Mouse (Mus musculus) MEL (cell line): Measurements from ENCODE around the gene Pde3a. TPM values are rescaled to one million over a fixed set of nuclear protein-coding genes. Genes with fewer than 3 reads are reported as not detected.

Source experiments
- DNase-seq: peaks from one replicate; pipeline ENCODE4 v3.0.0; 2011; ENCODE audit warnings: low read depth, low spot score
- H3K27ac ChIP-seq: 2 replicates; pipeline ENCODE4 v1.5.1; 2012; ENCODE audit warnings: low read depth, mild to moderate bottlenecking, control low read depth, low read length, moderate library complexity; ENCODE audit not compliant: control insufficient read depth
- H3K27me3 ChIP-seq, 2 experiments: fragments of 150-350 bp in 1 of 2; sonication (generic) in 1 of 2; 2 replicates each; pipeline ENCODE4 v1.6.1; 2012; ENCODE audit warnings: low read length in 2 of 2, mild to moderate bottlenecking in 2 of 2, improper control_type of control experiment in 1 of 2, moderate library complexity in 1 of 2; ENCODE audit not compliant: insufficient read depth in 2 of 2, control insufficient read depth in 1 of 2
- H3K36me3 ChIP-seq, 2 experiments: 2 replicates each; pipeline ENCODE4 v1.6.1; 2012 to 2014; ENCODE audit warnings: low read length in 2 of 2, improper control_type of control experiment in 1 of 2, inconsistent platforms in 1 of 2, mild to moderate bottlenecking in 1 of 2; ENCODE audit not compliant: insufficient read depth in 2 of 2, control insufficient read depth in 1 of 2
- H3K4me1 ChIP-seq, 2 experiments: fragments of 150-350 bp in 1 of 2; sonication (generic) in 1 of 2; 2 replicates each; pipeline ENCODE4 v1.6.1; 2012; ENCODE audit warnings: low read length in 2 of 2, improper control_type of control experiment in 1 of 2, mild to moderate bottlenecking in 1 of 2; ENCODE audit not compliant: insufficient read depth in 2 of 2, control insufficient read depth in 1 of 2
- H3K4me3 ChIP-seq, 2 experiments: fragments of 150-350 bp in 1 of 2; sonication (generic) in 1 of 2; 2 replicates each; pipeline ENCODE4 v1.5.1; 2012; ENCODE audit warnings: low read depth in 2 of 2, low read length in 2 of 2, mild to moderate bottlenecking in 2 of 2, moderate library complexity in 2 of 2, control low read depth in 1 of 2, improper control_type of control experiment in 1 of 2; ENCODE audit not compliant: control insufficient read depth in 1 of 2, insufficient read depth in 1 of 2
- H3K79me2 ChIP-seq: 2 replicates; pipeline ENCODE4 v1.6.1; 2012; ENCODE audit warnings: mild to moderate bottlenecking, low read length, moderate library complexity; ENCODE audit not compliant: control insufficient read depth, poor library complexity, insufficient read depth
- H3K9ac ChIP-seq: 2 replicates; pipeline ENCODE4 v1.6.1; 2012; ENCODE audit warnings: low read depth, mild to moderate bottlenecking, control low read depth, low read length, moderate library complexity; ENCODE audit not compliant: control insufficient read depth, poor library complexity, severe bottlenecking
- H3K9me3 ChIP-seq: fragments of 150-350 bp; sonication (generic); replicated peaks from 2 replicates; pipeline ENCODE4 v1.6.1; 2012; ENCODE audit warnings: mild to moderate bottlenecking, low read length, improper control_type of control experiment, moderate library complexity; ENCODE audit not compliant: insufficient read depth
- CTCF ChIP-seq, 3 experiments: IDR thresholded peaks in 2 of 3; conservative IDR thresholded peaks in 1 of 3; 2 replicates each; pipeline ENCODE4 v1.5.1; 2011 to 2012; ENCODE audit warnings: low read length in 3 of 3, low read depth in 2 of 3, mild to moderate bottlenecking in 2 of 3, improper control_type of control experiment in 1 of 3, inconsistent platforms in 1 of 3, mixed read lengths in 1 of 3, moderate library complexity in 1 of 3; ENCODE audit not compliant: control insufficient read depth in 1 of 3, insufficient read depth in 1 of 3, poor library complexity in 1 of 3, severe bottlenecking in 1 of 3
- E2F4 ChIP-seq: IDR thresholded peaks from 2 replicates; pipeline ENCODE4 v1.6.1; 2011; ENCODE audit warnings: low read depth, low read length, improper control_type of control experiment, borderline replicate concordance
- JUND ChIP-seq: IDR thresholded peaks from 2 replicates; pipeline ENCODE4 v1.6.1; 2011; ENCODE audit warnings: low read depth, mild to moderate bottlenecking, improper control_type of control experiment, low read length
- KAT2A ChIP-seq: conservative IDR thresholded peaks from 2 replicates; pipeline ENCODE4 v1.6.1; 2012; ENCODE audit warnings: low read depth, low read length, improper control_type of control experiment, inconsistent platforms
- MAFK ChIP-seq: IDR thresholded peaks from 2 replicates; pipeline ENCODE4 v1.6.1; 2011; ENCODE audit warnings: low read depth, mild to moderate bottlenecking, low read length, improper control_type of control experiment, borderline replicate concordance
- MAX ChIP-seq: IDR thresholded peaks from 2 replicates; pipeline ENCODE4 v1.6.1; 2011; ENCODE audit warnings: low read length, improper control_type of control experiment
- MAZ ChIP-seq: IDR thresholded peaks from 2 replicates; pipeline ENCODE4 v1.6.1; 2012; ENCODE audit warnings: low read depth, mild to moderate bottlenecking, inconsistent platforms, low read length, improper control_type of control experiment
- NRF1 ChIP-seq: IDR thresholded peaks from 2 replicates; pipeline ENCODE4 v1.6.1; 2014; ENCODE audit warnings: low read depth, mild to moderate bottlenecking, inconsistent platforms, low read length, improper control_type of control experiment, moderate library complexity; ENCODE audit not compliant: poor library complexity, insufficient read depth, severe bottlenecking
- POLR2AphosphoS5 ChIP-seq: IDR thresholded peaks from 2 replicates; pipeline ENCODE4 v1.6.1; 2012; ENCODE audit warnings: low read depth, borderline replicate concordance, mild to moderate bottlenecking, inconsistent platforms, low read length, moderate library complexity, mixed read lengths
- RCOR1 ChIP-seq: IDR thresholded peaks from 2 replicates; pipeline ENCODE4 v1.6.1; 2012; ENCODE audit warnings: low read depth, mild to moderate bottlenecking, inconsistent platforms, low read length, improper control_type of control experiment
- SIN3A ChIP-seq: IDR thresholded peaks from 2 replicates; pipeline ENCODE4 v1.6.1; 2012; ENCODE audit warnings: low read length, improper control_type of control experiment, inconsistent platforms
- TBP ChIP-seq: IDR thresholded peaks from 2 replicates; pipeline ENCODE4 v1.8.0; 2011; ENCODE audit warnings: low read depth, low read length, improper control_type of control experiment
- USF1 ChIP-seq: IDR thresholded peaks from 2 replicates; pipeline ENCODE4 v1.6.1; 2014; ENCODE audit warnings: low read depth, mild to moderate bottlenecking, inconsistent platforms, low read length, improper control_type of control experiment, moderate library complexity
- ZKSCAN1 ChIP-seq: IDR thresholded peaks from 2 replicates; pipeline ENCODE4 v1.6.1; 2012; ENCODE audit warnings: low read depth, mild to moderate bottlenecking, inconsistent platforms, low read length, improper control_type of control experiment, moderate library complexity
- polyA plus RNA-seq, 2 experiments: library from polyadenylated mRNA; stranded (reverse) in 1 of 2; unstranded in 1 of 2; fragments of >175 nt in 1 of 2; fragments of >200 nt in 1 of 2; gene quantifications; 2 replicates each; pipeline versions ENCODE4 v1.2.1 to v1.2.4; 2012; ENCODE audit warnings: low replicate concordance in 2 of 2, low read depth in 1 of 2; ENCODE audit not compliant: insufficient read length in 2 of 2, insufficient read depth in 1 of 2, missing spikeins in 1 of 2
- total RNA-seq: library from RNA; depleted of rRNA; stranded (reverse); fragments of 300-350 nt; gene quantifications from 2 replicates; pipeline ENCODE4 v1.2.3, GENCODE M21; 2012

Gene Pde3a
- total and polyA plus RNA-seq, 3 experiments: not detected

DNA sequence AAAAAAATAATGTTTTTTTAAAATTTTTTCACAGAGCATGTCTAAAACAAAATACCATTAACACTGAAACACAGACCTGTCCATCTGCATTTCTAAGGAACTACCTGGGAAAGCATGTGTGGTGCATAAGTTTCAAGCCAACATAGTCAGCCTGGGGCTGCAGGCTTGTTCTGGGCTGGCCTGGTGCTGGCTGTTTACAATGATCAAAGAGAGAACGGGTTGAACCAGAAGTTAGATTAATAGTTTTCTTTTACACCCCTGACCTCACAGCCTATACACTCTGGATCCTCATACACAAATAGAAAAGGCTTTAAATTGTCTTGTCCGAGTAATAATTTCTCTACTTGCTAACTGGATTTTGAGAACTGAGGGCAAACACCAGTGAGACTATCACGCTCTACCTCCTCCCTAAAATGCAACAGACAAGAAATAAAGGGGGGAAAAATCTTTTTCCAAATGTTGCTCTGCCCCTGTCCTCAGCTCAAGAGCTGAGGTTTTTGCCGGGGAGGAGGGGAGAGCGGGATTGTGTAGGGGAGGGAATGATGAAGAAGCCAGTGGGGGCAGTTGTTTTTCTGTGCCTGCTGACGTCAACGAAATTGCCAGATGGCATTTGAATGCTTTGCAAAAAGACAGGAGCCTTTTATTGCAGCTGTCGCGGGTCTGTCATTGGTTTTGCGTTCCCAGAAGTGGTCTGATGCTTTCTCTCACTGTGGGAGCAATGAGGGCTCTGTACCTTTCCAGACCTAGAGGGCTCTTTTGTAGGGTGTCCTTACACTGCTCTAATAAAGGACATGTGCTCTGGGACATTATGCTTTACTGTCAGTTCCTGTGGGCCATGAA, 185.1 kb downstream of the Pde3a start:
- no peak overlapping the region for H3K27ac ChIP-seq
- H3K4me3 ChIP-seq: no peak overlapping the region
- H3K79me2 ChIP-seq: no peaks in the 10 kb centered on the region
- H3K36me3 ChIP-seq: no peaks in the 10 kb centered on the region
- H3K9me3 ChIP-seq: no peaks in the 10 kb centered on the region
- no peak for DNase-seq
- no peak overlapping the region for H3K9ac ChIP-seq
- no peaks in the 10 kb centered on the region for H3K27me3 ChIP-seq
- no peaks in the 10 kb centered on the region for H3K4me1 ChIP-seq
- TF ChIP-seq MAZ: no peak
- TF ChIP-seq RCOR1: no peak
- no peak for TF ChIP-seq CTCF (IDR thresholded peaks at IDR 0.05 in 2 of 3, conservative IDR thresholded peaks at IDR 0.05 in 1 of 3; ENCODE audit: control insufficient read depth in 1 of 3, insufficient read depth in 1 of 3, low read depth in 2 of 3, low read length in 3 of 3, poor library complexity in 1 of 3, severe bottlenecking in 1 of 3)
- TF ChIP-seq POLR2AphosphoS5: no peak
- no peak for TF ChIP-seq JUND
- TF ChIP-seq KAT2A: no peak

DNA sequence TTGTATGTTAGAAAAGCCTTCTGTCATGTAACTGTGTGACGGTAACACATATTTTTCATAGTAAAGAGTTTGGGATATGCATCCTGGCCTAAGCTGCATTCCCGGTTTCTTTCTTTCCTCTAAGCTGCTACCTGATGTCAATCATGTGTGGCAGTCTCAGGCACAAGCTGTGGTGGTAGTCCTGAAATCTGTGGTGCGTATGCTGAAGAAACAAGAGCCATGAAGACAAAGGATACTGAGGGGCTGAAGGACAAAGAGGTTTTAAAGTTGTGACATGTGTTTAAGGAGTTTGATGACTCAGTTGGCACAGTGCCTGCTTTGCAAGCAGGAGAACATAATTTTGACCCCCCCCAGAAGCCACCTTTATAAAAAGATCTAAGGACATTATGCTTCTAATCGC, 186.1 kb downstream of the Pde3a start:
- no peak for DNase-seq
- Histone ChIP-seq H3K36me3 (no peaks in the 10 kb centered on the region), H3K9me3 (no peaks in the 10 kb centered on the region), H3K9ac (no peak overlapping the region), H3K27me3 (no peaks in the 10 kb centered on the region), H3K27ac (no peak overlapping the region), H3K4me1 (no peaks in the 10 kb centered on the region), H3K4me3 (no peak overlapping the region), H3K79me2 (no peaks in the 10 kb centered on the region)
- TF ChIP-seq MAFK (no peak), SIN3A (no peak), NRF1 (no peak)

DNA sequence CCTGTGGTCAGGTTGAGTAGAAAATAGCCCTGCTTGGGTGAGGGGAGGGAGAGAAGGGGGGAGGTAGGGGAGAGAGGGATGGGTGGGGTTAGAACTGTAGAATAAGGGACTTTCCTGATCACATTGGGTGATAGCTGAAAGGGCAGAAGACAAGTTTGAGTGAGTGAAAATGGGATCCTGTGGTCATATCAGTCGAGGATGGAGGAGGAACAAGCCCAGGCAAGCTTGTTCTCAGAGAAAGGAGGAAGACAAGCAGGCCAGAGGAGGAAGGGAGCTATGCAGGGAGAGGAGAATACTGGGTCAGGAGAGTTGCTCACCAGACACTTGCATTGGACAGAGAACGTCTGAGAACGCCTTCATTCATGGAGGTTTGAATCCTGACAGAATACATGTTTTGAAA, 190.9 kb downstream of the Pde3a start:
- Histone ChIP-seq H3K9ac (no peak overlapping the region), H3K27ac (no peak overlapping the region), H3K4me3 (no peak overlapping the region), H3K36me3 (no peaks in the 10 kb centered on the region), H3K79me2 (no peaks in the 10 kb centered on the region), H3K9me3 (no peaks in the 10 kb centered on the region), H3K4me1 (no peaks in the 10 kb centered on the region), H3K27me3 (no peaks in the 10 kb centered on the region)
- DNase-seq: no peak
- TF ChIP-seq ZKSCAN1 (no peak), TBP (no peak), USF1 (no peak), MAX (no peak), KAT2A (no peak), E2F4 (no peak)
